Mouse (Mus musculus): ENCODE results near the gene Gm11444. TPM values are rescaled to one million over a fixed set of nuclear protein-coding genes. Genes with fewer than 3 reads are reported as not detected.

Gm11444 gene
- total and polyA plus RNA-seq, 3 experiments = not detected

DNA sequence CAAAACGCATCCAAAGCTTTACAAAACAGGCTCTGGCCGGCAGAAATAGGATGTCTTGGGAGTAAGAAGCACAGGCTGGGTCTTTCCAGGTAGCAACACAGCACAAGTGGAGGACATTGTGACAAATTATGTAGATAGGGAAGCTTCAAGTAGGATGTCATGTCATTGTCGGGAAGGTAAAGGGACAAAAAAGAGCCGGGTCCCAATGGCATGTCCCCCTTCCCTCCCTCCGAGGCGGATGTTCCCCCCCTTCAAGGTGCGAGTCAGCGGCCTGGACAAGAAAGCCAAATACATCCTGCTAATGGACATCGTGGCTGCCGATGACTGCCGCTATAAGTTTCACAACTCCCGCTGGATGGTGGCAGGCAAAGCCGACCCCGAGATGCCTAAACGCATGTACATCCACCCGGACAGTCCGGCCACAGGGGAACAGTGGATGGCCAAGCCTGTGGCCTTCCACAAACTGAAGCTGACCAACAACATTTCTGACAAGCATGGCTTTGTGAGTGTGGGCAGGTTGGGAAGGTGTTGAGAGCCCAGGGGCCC, 15.7 kb downstream of the Gm11444 start:
- Histone ChIP-seq H3K4me3 (replicated peaks in 1 of 3; ENCODE audit: low read depth in 2 of 3, low read length in 2 of 3, poor library complexity in 1 of 3) (no peak overlapping the region), H3K4me2 (ENCODE audit: insufficient read depth, low read depth, poor library complexity, severe bottlenecking) (no peak overlapping the region), H3K36me3 (replicated peaks in 1 of 2; ENCODE audit: control insufficient read depth in 1 of 2, insufficient read depth in 1 of 2, low read length in 1 of 2) (no peaks in the 10 kb centered on the region), H3K4me1 (ENCODE audit: control insufficient read depth in 1 of 2, insufficient read depth in 2 of 2) (no peaks in the 10 kb centered on the region), H3K9me3 (replicated peaks; ENCODE audit: low read length) (peaks cover 43% of the 10 kb centered on the region), H3K9ac (ENCODE audit: insufficient read depth, low read depth) (no peak overlapping the region), H3K27ac (ENCODE audit: insufficient read depth, low read depth) (no peak overlapping the region), H3K79me2 (replicated peaks; ENCODE audit: control insufficient read depth, extremely low read depth, insufficient read depth, poor library complexity, severe bottlenecking) (no peaks in the 10 kb centered on the region), H3K27me3 (replicated peaks) (peaks cover 5% of the 10 kb centered on the region)
- TF ChIP-seq ELF1 (IDR thresholded peaks at IDR 0.05; ENCODE audit: low read depth, low read length) (no peak), JUND (conservative IDR thresholded peaks at IDR 0.05; ENCODE audit: low read depth, low read length) (no peak), HCFC1 (IDR thresholded peaks at IDR 0.05; ENCODE audit: low read depth, low read length) (no peak), PAX5 (IDR thresholded peaks at IDR 0.05; ENCODE audit: low read length) (no peak), BHLHE40 (IDR thresholded peaks at IDR 0.05; ENCODE audit: low read depth, low read length) (no peak), MEF2A (IDR thresholded peaks at IDR 0.05; ENCODE audit: borderline replicate concordance, low read depth, low read length) (no peak), ZMIZ1 (IDR thresholded peaks at IDR 0.05; ENCODE audit: low read depth, low read length) (no peak), USF1 (IDR thresholded peaks at IDR 0.05; ENCODE audit: low read depth, low read length) (no peak), SMC3 (IDR thresholded peaks at IDR 0.05; ENCODE audit: low read depth, low read length) (no peak), NELFE (IDR thresholded peaks at IDR 0.05; ENCODE audit: low read depth, low read length) (no peak), ZNF384 (IDR thresholded peaks at IDR 0.05; ENCODE audit: low read depth, low read length) (no peak), EP300 (IDR thresholded peaks at IDR 0.05; ENCODE audit: low read length) (no peak), ZKSCAN1 (IDR thresholded peaks at IDR 0.05; ENCODE audit: borderline replicate concordance, low read depth, low read length) (no peak), SIN3A (IDR thresholded peaks at IDR 0.05; ENCODE audit: low read length) (no peak), IRF4 (IDR thresholded peaks at IDR 0.05; ENCODE audit: low read depth, low read length) (no peak), NRF1 (IDR thresholded peaks at IDR 0.05; ENCODE audit: low read depth, low read length) (no peak), TBP (conservative IDR thresholded peaks at IDR 0.05; ENCODE audit: low read depth, low read length) (no peak), MAFK (IDR thresholded peaks at IDR 0.05; ENCODE audit: insufficient replicate concordance, low read length) (no peak)
- dilution Hi-C loops (cut with MboI; ENCODE audit: extremely low pct_ligation_motif_present, extremely low pct_unique_long_range_greater_than_20kb, low sequenced_read_pairs) (no loop called here), in situ Hi-C loops (cut with MboI; ENCODE audit: low pct_ligation_motif_present, low pct_unique_long_range_greater_than_20kb, low sequenced_read_pairs) (no loop called here)
- no peak for DNase-seq (ENCODE audit: extremely low read depth)

DNA sequence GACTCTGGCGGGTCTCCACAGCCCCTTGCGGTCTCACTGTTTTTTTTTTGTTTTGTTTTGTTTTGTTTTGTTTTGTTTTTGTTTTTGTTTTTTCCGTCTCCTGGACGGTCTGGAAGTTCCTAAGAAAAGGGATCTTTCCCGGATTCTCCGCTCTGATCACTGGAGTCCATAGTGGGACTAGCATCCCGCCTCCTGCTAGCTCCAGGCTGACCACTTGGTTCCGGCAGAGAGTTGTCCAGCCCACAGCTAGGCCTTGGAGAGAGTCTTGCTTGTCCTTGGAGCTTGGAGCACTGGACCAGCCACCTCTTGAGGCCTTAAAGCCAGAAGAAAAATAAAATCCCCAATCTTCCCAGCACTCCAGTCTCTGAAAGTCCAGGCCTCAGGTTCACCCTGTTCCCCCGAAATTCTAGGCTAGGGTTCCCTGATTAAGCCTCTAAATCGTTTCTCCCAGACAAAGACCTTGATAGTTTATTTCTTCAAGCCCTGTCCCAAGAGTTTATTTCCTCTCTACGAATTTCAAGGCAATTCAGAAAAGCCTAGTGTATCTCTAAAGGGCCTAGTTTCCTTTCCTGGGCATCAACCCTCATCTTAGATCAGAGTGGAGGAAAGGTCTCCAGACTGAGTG, 16.3 kb downstream of the Gm11444 start:
- no peak for DNase-seq (ENCODE audit: extremely low read depth)
- Histone ChIP-seq H3K79me2 (replicated peaks; ENCODE audit: control insufficient read depth, extremely low read depth, insufficient read depth, poor library complexity, severe bottlenecking) (no peaks in the 10 kb centered on the region), H3K27ac (ENCODE audit: insufficient read depth, low read depth) (no peak overlapping the region), H3K27me3 (replicated peaks) (peaks cover 5% of the 10 kb centered on the region), H3K4me1 (ENCODE audit: control insufficient read depth in 1 of 2, insufficient read depth in 2 of 2) (no peaks in the 10 kb centered on the region), H3K36me3 (replicated peaks in 1 of 2; ENCODE audit: control insufficient read depth in 1 of 2, insufficient read depth in 1 of 2, low read length in 1 of 2) (no peaks in the 10 kb centered on the region), H3K4me2 (ENCODE audit: insufficient read depth, low read depth, poor library complexity, severe bottlenecking) (no peak overlapping the region), H3K4me3 (replicated peaks in 1 of 3; ENCODE audit: low read depth in 2 of 3, low read length in 2 of 3, poor library complexity in 1 of 3) (no peak overlapping the region), H3K9me3 (replicated peaks; ENCODE audit: low read length) (peaks cover 44% of the 10 kb centered on the region), H3K9ac (ENCODE audit: insufficient read depth, low read depth) (no peak overlapping the region)
- in situ Hi-C loops (cut with MboI; ENCODE audit: low pct_ligation_motif_present, low pct_unique_long_range_greater_than_20kb, low sequenced_read_pairs) (no loop called here), dilution Hi-C loops (cut with MboI; ENCODE audit: extremely low pct_ligation_motif_present, extremely low pct_unique_long_range_greater_than_20kb, low sequenced_read_pairs) (no loop called here)
- TF ChIP-seq POLR2A (IDR thresholded peaks at IDR 0.05; ENCODE audit: low read depth, low read length) (no peak), UBTF (IDR thresholded peaks at IDR 0.05; ENCODE audit: low read depth, low read length) (no peak), JUND (conservative IDR thresholded peaks at IDR 0.05; ENCODE audit: low read depth, low read length) (no peak), JUN (IDR thresholded peaks at IDR 0.05; ENCODE audit: insufficient read depth, low read depth, low read length) (no peak), USF2 (conservative IDR thresholded peaks at IDR 0.05; ENCODE audit: low read depth, low read length) (no peak), RAD21 (IDR thresholded peaks at IDR 0.05; ENCODE audit: low read depth, low read length) (no peak), EP300 (IDR thresholded peaks at IDR 0.05; ENCODE audit: low read length) (no peak), IRF4 (IDR thresholded peaks at IDR 0.05; ENCODE audit: low read depth, low read length) (no peak), KAT2A (IDR thresholded peaks at IDR 0.05; ENCODE audit: insufficient replicate concordance, low read length) (no peak), NRF1 (IDR thresholded peaks at IDR 0.05; ENCODE audit: low read depth, low read length) (no peak), CTCF (conservative IDR thresholded peaks at IDR 0.05 in 1 of 2, IDR thresholded peaks at IDR 0.05 in 1 of 2; ENCODE audit: low read depth in 2 of 2, low read length in 2 of 2) (no peak), SMC3 (IDR thresholded peaks at IDR 0.05; ENCODE audit: low read depth, low read length) (no peak), CHD1 (IDR thresholded peaks at IDR 0.05; ENCODE audit: low read depth, low read length) (no peak), ZKSCAN1 (IDR thresholded peaks at IDR 0.05; ENCODE audit: borderline replicate concordance, low read depth, low read length) (no peak), ELF1 (IDR thresholded peaks at IDR 0.05; ENCODE audit: low read depth, low read length) (no peak), TBP (conservative IDR thresholded peaks at IDR 0.05; ENCODE audit: low read depth, low read length) (no peak), E2F4 (IDR thresholded peaks at IDR 0.05; ENCODE audit: insufficient replicate concordance, low read depth, low read length) (no peak), GABPA (IDR thresholded peaks at IDR 0.05; ENCODE audit: insufficient replicate concordance, low read depth, low read length) (no peak)

Measured in CH12.LX (cell line).